Mouse (Mus musculus) kidney, postnatal 0 days (tissue): ENCODE results near the gene Gna14. TPM values are rescaled to one million over a fixed set of nuclear protein-coding genes. Genes with fewer than 3 reads are reported as not detected.

Source experiments
- ATAC-seq: fragments of 200-750 bp; cut with Nextera tagmentation; replicated peaks from 2 replicates; pipeline ENCODE4 v1.8.0; 2017; ENCODE audit warnings: low read depth, moderate number of reproducible peaks, moderate TSS enrichment, moderate library complexity; ENCODE audit not compliant: low FRiP score
- DNase-seq: peaks from one replicate; pipeline ENCODE4 v3.0.0-alpha.2; 2016; ENCODE audit warnings: low spot score
- H3K27ac ChIP-seq: fragments of 300-500 bp; sonication (generic); 2 replicates; pipeline ENCODE4 v1.5.1; 2014; ENCODE audit warnings: mild to moderate bottlenecking
- H3K27me3 ChIP-seq: fragments of 300-500 bp; sonication (generic); 2 replicates; pipeline ENCODE4 v1.6.1; 2014; ENCODE audit warnings: low read length, mixed read lengths; ENCODE audit not compliant: insufficient read depth
- H3K36me3 ChIP-seq: fragments of 300-500 bp; sonication (generic); 2 replicates; pipeline ENCODE4 v1.6.1; 2014; ENCODE audit warnings: low read length, mixed read lengths; ENCODE audit not compliant: insufficient read depth
- H3K4me1 ChIP-seq: fragments of 300-500 bp; sonication (generic); replicated peaks from 2 replicates; pipeline ENCODE4 v1.6.1; 2014; ENCODE audit warnings: antibody characterized with exemption, low read length, mixed read lengths; ENCODE audit not compliant: insufficient read depth
- H3K4me2 ChIP-seq: fragments of 300-500 bp; sonication (generic); 2 replicates; pipeline ENCODE4 v1.6.1; 2014; ENCODE audit warnings: mild to moderate bottlenecking, low read length, moderate library complexity, mixed read lengths
- H3K4me3 ChIP-seq: fragments of 300-500 bp; sonication (generic); replicated peaks from 2 replicates; pipeline ENCODE4 v1.5.1; 2014; ENCODE audit warnings: low read depth, low read length
- H3K9ac ChIP-seq: fragments of 300-500 bp; sonication (generic); 2 replicates; pipeline ENCODE4 v1.6.1; 2014; ENCODE audit warnings: low read depth, low read length
- H3K9me3 ChIP-seq: fragments of 300-500 bp; sonication (generic); replicated peaks from 2 replicates; pipeline ENCODE4 v1.6.1; 2016; ENCODE audit warnings: low read length, inconsistent platforms, mixed read lengths
- CTCF ChIP-seq: IDR thresholded peaks from 2 replicates; pipeline ENCODE4 v1.5.1; 2016; ENCODE audit warnings: antibody characterized with exemption, low read depth, mild to moderate bottlenecking, moderate library complexity
- WGBS: fragments of 180-500 bp; shearing (Covaris S2); extraction: QIAGEN DNeasy Blood & Tissue Kit; methylation state at CpG from one replicate; pipeline ENCODE4 v1.1.7; 2014; 5-methylcytosine and 5-hydroxymethylcytosine counted together
- polyA plus RNA-seq: library from polyadenylated mRNA; unstranded; fragments of >200 nt; fragmentation: Nextera tagmentation; extraction: Ambion mirVana; gene quantifications from 2 replicates; pipeline ENCODE4 v1.2.1, GENCODE M21; 2015

Gna14 gene
- polyA plus RNA-seq, 1 experiment from 2014 or later: 9.8 TPM

- Histone ChIP-seq H3K9ac (no peak overlapping the region), H3K4me2 (no peak overlapping the region), H3K4me3 (no peak overlapping the region), H3K27ac (no peak overlapping the region), H3K4me1 (no peaks in the 10 kb centered on the region), H3K9me3 (no peaks in the 10 kb centered on the region), H3K36me3 (no peaks in the 10 kb centered on the region), H3K27me3 (no peaks in the 10 kb centered on the region)
- peak; percentile 67 for TF ChIP-seq CTCF
- 8% methylated on average over 3 of the region's 3 CpGs for WGBS
- peak; percentile 49 for DNase-seq
- ATAC-seq: no peak
Measured at GRCm38 (mm10) chr19:16585379-16585778, 149.8 kb downstream of the Gna14 start.

- Histone ChIP-seq H3K36me3 (no peaks in the 10 kb centered on the region), H3K4me2 (no peak overlapping the region), H3K9me3 (no peaks in the 10 kb centered on the region), H3K4me3 (no peak overlapping the region), H3K4me1 (no peaks in the 10 kb centered on the region), H3K27ac (no peak overlapping the region), H3K9ac (no peak overlapping the region), H3K27me3 (no peaks in the 10 kb centered on the region)
- DNase-seq (no peak), ATAC-seq (no peak)
- peak; percentile 14; the same call in 1 of the 2 replicates for TF ChIP-seq CTCF
- WGBS: 84% methylated on average over 7 of the region's 7 CpGs
Measured at GRCm38 (mm10) chr19:16593256-16593974, 157.9 kb downstream of the Gna14 start.

GRCm38 (mm10) chr19:16593975-16594317 lies 158.4 kb downstream of the Gna14 start:
- Histone ChIP-seq H3K27me3 (no peaks in the 10 kb centered on the region), H3K4me2 (no peak overlapping the region), H3K9me3 (no peaks in the 10 kb centered on the region), H3K36me3 (no peaks in the 10 kb centered on the region), H3K4me3 (no peak overlapping the region), H3K9ac (no peak overlapping the region), H3K27ac (no peak overlapping the region), H3K4me1 (0 out of 2 replicates have a peak, but pooled peaks cover 5% of the 10 kb centered on the region)
- no peak for TF ChIP-seq CTCF
- no peak for ATAC-seq
- no peak for DNase-seq

GRCm38 (mm10) chr19:16597216-16597615 lies 161.7 kb downstream of the Gna14 start:
- H3K4me1 ChIP-seq: 0 out of 2 replicates have a peak, but pooled peaks cover 7% of the 10 kb centered on the region
- no peaks in the 10 kb centered on the region for H3K36me3 ChIP-seq
- H3K27ac ChIP-seq: no peak overlapping the region
- no peak overlapping the region for H3K4me2 ChIP-seq
- no peak for DNase-seq
- 70% methylated on average over 6 of the region's 6 CpGs for WGBS
- no peak overlapping the region for H3K9ac ChIP-seq
- H3K9me3 ChIP-seq: no peaks in the 10 kb centered on the region
- TF ChIP-seq CTCF: no peak
- no peak overlapping the region for H3K4me3 ChIP-seq
- no peaks in the 10 kb centered on the region for H3K27me3 ChIP-seq
- ATAC-seq: no peak

- H3K9me3 ChIP-seq: no peaks in the 10 kb centered on the region
- H3K36me3 ChIP-seq: no peaks in the 10 kb centered on the region
- H3K4me2 ChIP-seq: peak overlapping the region; percentile 43
- no peak overlapping the region for H3K27ac ChIP-seq
- H3K9ac ChIP-seq: 0 out of 2 replicates have a peak overlapping the region, but pooled peaks have one; percentile 23
- H3K4me1 ChIP-seq: 0 out of 2 replicates have a peak, but pooled peaks cover 7% of the 10 kb centered on the region
- H3K27me3 ChIP-seq: no peaks in the 10 kb centered on the region
- no peak for TF ChIP-seq CTCF
- 19% methylated on average over 11 of the region's 11 CpGs for WGBS
- H3K4me3 ChIP-seq: no peak overlapping the region
- ATAC-seq: peak; percentile 85
- peak; percentile 74 for DNase-seq
Measured at GRCm38 (mm10) chr19:16598653-16599297, 163.2 kb downstream of the Gna14 start.

GRCm38 (mm10) chr19:16599298-16599970 lies 163.9 kb downstream of the Gna14 start:
- peak; percentile 97 for TF ChIP-seq CTCF
- peak; percentile 62 for ATAC-seq
- H3K27me3 ChIP-seq: no peaks in the 10 kb centered on the region
- no peak overlapping the region for H3K4me3 ChIP-seq
- H3K27ac ChIP-seq: no peak overlapping the region
- 8% methylated on average over 9 of the region's 9 CpGs for WGBS
- H3K9me3 ChIP-seq: no peaks in the 10 kb centered on the region
- H3K4me1 ChIP-seq: 0 out of 2 replicates have a peak, but pooled peaks cover 7% of the 10 kb centered on the region
- peak; percentile 91 for DNase-seq
- H3K4me2 ChIP-seq: peak overlapping the region; percentile 43
- no peaks in the 10 kb centered on the region for H3K36me3 ChIP-seq
- no peak overlapping the region for H3K9ac ChIP-seq
